Mouse (Mus musculus) neural tube, embryonic 15.5 days (tissue): Measurements from ENCODE around the gene Erp29. TPM values are rescaled to one million over a fixed set of nuclear protein-coding genes. Genes with fewer than 3 reads are reported as not detected.

ENCODE experiments used
- ATAC-seq: fragments of 200-750 bp; cut with Nextera tagmentation; 2 replicates; pipeline ENCODE4 v1.8.0; 2017; ENCODE audit warnings: mild to moderate bottlenecking, moderate TSS enrichment, moderate library complexity; ENCODE audit not compliant: low FRiP score
- H3K27ac ChIP-seq: fragments of 300-500 bp; sonication (generic); replicated peaks from 2 replicates; pipeline ENCODE4 v1.5.1; 2015; ENCODE audit warnings: mild to moderate bottlenecking, inconsistent platforms
- H3K27me3 ChIP-seq: fragments of 300-500 bp; sonication (generic); replicated peaks from 2 replicates; pipeline ENCODE4 v1.6.1; 2015; ENCODE audit warnings: inconsistent platforms
- H3K36me3 ChIP-seq: fragments of 300-500 bp; sonication (generic); 2 replicates; pipeline ENCODE4 v1.6.1; 2015; ENCODE audit warnings: inconsistent platforms
- H3K4me1 ChIP-seq: fragments of 300-500 bp; sonication (generic); 2 replicates; pipeline ENCODE4 v1.6.1; 2015; ENCODE audit warnings: inconsistent platforms
- H3K4me2 ChIP-seq: fragments of 300-500 bp; sonication (generic); 2 replicates; pipeline ENCODE4 v1.6.1; 2015; ENCODE audit warnings: inconsistent platforms, mild to moderate bottlenecking, moderate library complexity
- H3K4me3 ChIP-seq: fragments of 300-500 bp; sonication (generic); replicated peaks from 2 replicates; pipeline ENCODE4 v1.5.1; 2015; ENCODE audit warnings: mild to moderate bottlenecking, inconsistent platforms
- H3K9ac ChIP-seq: fragments of 300-500 bp; sonication (generic); replicated peaks from 2 replicates; pipeline ENCODE4 v1.6.1; 2015; ENCODE audit warnings: mild to moderate bottlenecking, inconsistent platforms
- H3K9me3 ChIP-seq: fragments of 300-500 bp; sonication (generic); replicated peaks from 2 replicates; pipeline ENCODE4 v1.6.1; 2016; ENCODE audit warnings: inconsistent platforms
- WGBS: fragments of 180-500 bp; shearing (Covaris S2); methylation state at CpG from one replicate; pipeline ENCODE4 v1.1.7; 2015; ENCODE audit warnings: mixed read lengths; 5-methylcytosine and 5-hydroxymethylcytosine counted together
- polyA plus RNA-seq: library from polyadenylated mRNA; unstranded; fragments of >200 nt; fragmentation: Nextera tagmentation; extraction: Ambion mirVana; gene quantifications from 2 replicates; pipeline ENCODE4 v1.2.1, GENCODE M21; 2015

Erp29 gene
- polyA plus RNA-seq, 1 experiment from 2014 or later: 192 TPM

- Histone ChIP-seq H3K4me2 (peak within 1 kb of the TSS; percentile 69), H3K27ac (peak within 1 kb of the TSS; percentile 83), H3K9me3 (no peaks in the 10 kb centered on the region), H3K9ac (peak within 1 kb of the TSS; percentile 83), H3K27me3 (no peaks in the 10 kb centered on the region), H3K4me1 (peaks cover 35% of the 10 kb centered on the region), H3K36me3 (peaks cover 18% of the 10 kb centered on the region), H3K4me3 (peak within 1 kb of the TSS; percentile 67)
- WGBS: 2% methylated on average over 29 of the region's 45 CpGs
- ATAC-seq: peak; percentile 95
Measured at GRCm38 (mm10) chr5:121385461-121386119, 66.7 kb downstream of the Erp29 start, which contains the start of gene Trafd1. Trafd1 (minus strand) TSS chr5:121385632.

GRCm38 (mm10) chr5:121384757-121385460 lies 67.4 kb downstream of the Erp29 start:
- ATAC-seq: peak; percentile 71
- Histone ChIP-seq H3K4me1 (peaks cover 35% of the 10 kb centered on the region), H3K27ac (peak overlapping the region; percentile 83), H3K4me2 (peak overlapping the region; percentile 69), H3K9ac (peak overlapping the region; percentile 83), H3K9me3 (no peaks in the 10 kb centered on the region), H3K4me3 (peak overlapping the region; percentile 67), H3K27me3 (no peaks in the 10 kb centered on the region), H3K36me3 (peaks cover 25% of the 10 kb centered on the region)
- WGBS: 3% methylated on average over 42 of the region's 47 CpGs

- Histone ChIP-seq H3K27me3 (no peaks in the 10 kb centered on the region), H3K9me3 (no peaks in the 10 kb centered on the region), H3K4me1 (peaks cover 35% of the 10 kb centered on the region), H3K27ac (peak overlapping the region; percentile 83), H3K9ac (peak overlapping the region; percentile 83), H3K36me3 (peaks cover 33% of the 10 kb centered on the region), H3K4me3 (peak overlapping the region; percentile 67), H3K4me2 (peak overlapping the region; percentile 69)
- 40% methylated on average over 10 of the region's 10 CpGs for WGBS
- no peak for ATAC-seq
Measured at GRCm38 (mm10) chr5:121383857-121384756, 68.2 kb downstream of the Erp29 start.

- Histone ChIP-seq H3K9ac (no peak overlapping the region), H3K27me3 (no peaks in the 10 kb centered on the region), H3K9me3 (no peaks in the 10 kb centered on the region), H3K4me2 (no peak overlapping the region), H3K4me3 (no peak overlapping the region), H3K27ac (no peak overlapping the region), H3K36me3 (peaks cover 63% of the 10 kb centered on the region), H3K4me1 (peaks cover 26% of the 10 kb centered on the region)
- no peak for ATAC-seq
- 96% methylated on average over 2 of the region's 2 CpGs for WGBS
Measured at GRCm38 (mm10) chr5:121380692-121381091, 71.6 kb downstream of the Erp29 start.

GRCm38 (mm10) chr5:121378678-121379256 lies 73.5 kb downstream of the Erp29 start:
- WGBS: 90% methylated on average over 13 of the region's 13 CpGs
- Histone ChIP-seq H3K27me3 (no peaks in the 10 kb centered on the region), H3K9ac (no peak overlapping the region), H3K4me2 (no peak overlapping the region), H3K4me1 (peaks cover 17% of the 10 kb centered on the region), H3K36me3 (peaks cover 79% of the 10 kb centered on the region), H3K4me3 (no peak overlapping the region), H3K27ac (no peak overlapping the region), H3K9me3 (no peaks in the 10 kb centered on the region)
- no peak for ATAC-seq

Other genes with a start within 250 kb of the Erp29 start
- 343 and 391 TPM in 2 replicates for gene Rpl6, start 248.0 kb downstream of the Erp29 start, polyA plus RNA-seq
- 16.4 and 18.0 TPM in 2 replicates for gene Hectd4, start 232.3 kb downstream of the Erp29 start, polyA plus RNA-seq
- 115 and 117 TPM in 2 replicates for gene Trafd1, start 66.9 kb downstream of the Erp29 start, polyA plus RNA-seq
- 56.6 and 59.4 TPM in 2 replicates for gene Naa25, start 54.6 kb downstream of the Erp29 start, polyA plus RNA-seq
- gene Tmem116, start 613 bp downstream of the Erp29 start, polyA plus RNA-seq: 1.8 TPM in 2 replicates
- 0.06 TPM in 1 of 2 replicates, not detected in the other for gene Adam1b, start 50.9 kb upstream of the Erp29 start, polyA plus RNA-seq
- 3.7 and 4.6 TPM in 2 replicates for gene Adam1a, start 93.0 kb upstream of the Erp29 start, polyA plus RNA-seq
- gene Gm42878, start 93.0 kb upstream of the Erp29 start, polyA plus RNA-seq: not detected in 2 replicates
- gene Mapkapk5, start 93.4 kb upstream of the Erp29 start, polyA plus RNA-seq: 65.4 and 65.5 TPM in 2 replicates
- gene Aldh2, start 141.3 kb upstream of the Erp29 start, polyA plus RNA-seq: 131 and 148 TPM in 2 replicates
- gene Acad12, start 166.4 kb upstream of the Erp29 start, polyA plus RNA-seq: 1.7 and 1.8 TPM in 2 replicates
- 0.91 and 1.8 TPM in 2 replicates for gene Acad10, start 208.0 kb upstream of the Erp29 start, polyA plus RNA-seq
- 38.9 and 42.1 TPM in 2 replicates for gene Brap, start 208.1 kb upstream of the Erp29 start, polyA plus RNA-seq